Mouse (Mus musculus) cerebellum, adult 2 months (tissue): ENCODE data around the gene Cdkl3.

Source experiments
- CTCF ChIP-seq: fragments of 200-500 bp; IDR thresholded peaks from 2 replicates; pipeline ENCODE4 v1.5.1; 2011; ENCODE audit warnings: low read depth, mild to moderate bottlenecking, control low read depth, low read length, moderate library complexity, borderline replicate concordance; ENCODE audit not compliant: insufficient read depth
- POLR2A ChIP-seq: fragments of 200-500 bp; IDR thresholded peaks from 2 replicates; pipeline ENCODE4 v1.6.1; 2011; ENCODE audit warnings: low read length, control low read depth, borderline replicate concordance; ENCODE audit not compliant: insufficient read depth

GRCm38 (mm10) chr11:52124468-52124867, 120.4 kb downstream of the Cdkl3 start:
- TF ChIP-seq POLR2A (no peak), CTCF (no peak)
